Mouse (Mus musculus): Measurements from ENCODE around the gene Entpd2. TPM values are rescaled to one million over a fixed set of nuclear protein-coding genes. Genes with fewer than 3 reads are reported as not detected.
A peak's percentile ranks its signal among the peaks of the same experiment; 100 is the strongest.

The Entpd2 gene
- 10 to 100 TPM; 14.6 to 20.7 (median 16.8) TPM for total RNA-seq (2022)

- no peak for DNase-seq (ENCODE audit: low spot score in 2 of 2)
Observed at GRCm38 (mm10) chr2:25395721-25396596, at the start of gene Entpd2. Gene Entpd2, plus strand, starts transcription at chr2:25395874.

DNA sequence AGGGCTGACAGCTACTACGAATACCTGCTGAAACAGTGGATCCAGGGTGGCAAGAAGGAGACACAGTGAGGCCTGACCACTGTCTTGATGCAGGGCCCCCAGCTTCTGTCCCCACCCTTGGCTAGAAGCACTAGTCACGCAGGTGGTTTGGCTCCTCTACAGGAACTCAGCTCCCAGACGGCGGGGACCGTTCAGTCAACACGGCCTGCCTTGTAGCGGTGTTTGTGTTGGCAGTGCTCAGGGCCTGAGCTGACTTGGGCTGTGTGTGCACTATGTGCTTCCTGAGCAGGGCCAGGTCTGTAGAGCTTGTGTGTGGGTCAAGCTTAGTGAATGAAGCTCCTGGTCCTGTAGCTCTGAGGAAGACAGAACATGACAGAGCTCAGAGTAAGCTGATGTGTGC, 47.5 kb upstream of the Entpd2 start:
- no peak for DNase-seq (ENCODE audit: low spot score in 2 of 2)

DNA sequence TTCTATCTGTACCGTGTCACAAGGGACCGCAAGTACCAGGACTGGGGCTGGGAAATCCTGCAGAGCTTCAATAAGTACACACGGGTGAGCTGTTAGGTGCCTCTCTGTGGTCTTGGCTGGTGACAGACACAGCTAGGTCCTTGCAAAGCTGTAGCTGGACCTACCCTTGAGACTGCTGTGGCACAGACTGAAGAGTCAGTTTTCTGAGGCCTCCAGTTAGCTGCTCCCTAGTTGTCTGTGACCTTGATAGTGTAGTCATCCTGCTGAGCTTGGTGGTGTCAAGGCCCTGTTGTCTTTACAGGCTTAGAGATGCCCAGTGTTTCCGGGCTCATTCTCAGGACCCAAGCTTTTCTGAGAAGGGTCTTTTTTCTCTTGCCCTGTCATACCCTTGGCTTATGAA, 46.2 kb upstream of the Entpd2 start:
- no peak for DNase-seq (ENCODE audit: low spot score in 2 of 2)

- DNase-seq (ENCODE audit: low spot score in 2 of 2) = no peak
Observed at GRCm38 (mm10) chr2:25350701-25351100, 45.0 kb upstream of the Entpd2 start.

DNA sequence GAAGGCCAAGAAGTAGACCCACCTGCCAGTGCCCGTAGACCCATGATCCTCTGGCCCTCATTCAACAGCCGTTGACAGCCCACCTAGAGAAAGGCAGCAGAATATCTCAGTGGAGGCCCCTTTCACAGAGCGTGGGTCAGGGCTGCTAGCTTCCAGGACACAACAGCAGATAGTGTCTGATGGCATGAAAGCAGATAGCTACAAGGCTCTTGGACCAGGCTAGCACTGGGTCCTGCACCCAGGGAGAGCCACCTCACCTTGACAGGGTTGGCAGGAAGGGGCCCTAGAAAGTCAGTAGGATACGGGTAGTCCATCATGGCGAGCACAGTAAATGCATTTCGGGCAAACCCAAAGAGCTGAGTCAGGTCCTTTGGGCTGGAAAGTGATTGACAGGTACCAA, 41.5 kb upstream of the Entpd2 start:
- no peak for DNase-seq (ENCODE audit: low spot score in 2 of 2)

DNA sequence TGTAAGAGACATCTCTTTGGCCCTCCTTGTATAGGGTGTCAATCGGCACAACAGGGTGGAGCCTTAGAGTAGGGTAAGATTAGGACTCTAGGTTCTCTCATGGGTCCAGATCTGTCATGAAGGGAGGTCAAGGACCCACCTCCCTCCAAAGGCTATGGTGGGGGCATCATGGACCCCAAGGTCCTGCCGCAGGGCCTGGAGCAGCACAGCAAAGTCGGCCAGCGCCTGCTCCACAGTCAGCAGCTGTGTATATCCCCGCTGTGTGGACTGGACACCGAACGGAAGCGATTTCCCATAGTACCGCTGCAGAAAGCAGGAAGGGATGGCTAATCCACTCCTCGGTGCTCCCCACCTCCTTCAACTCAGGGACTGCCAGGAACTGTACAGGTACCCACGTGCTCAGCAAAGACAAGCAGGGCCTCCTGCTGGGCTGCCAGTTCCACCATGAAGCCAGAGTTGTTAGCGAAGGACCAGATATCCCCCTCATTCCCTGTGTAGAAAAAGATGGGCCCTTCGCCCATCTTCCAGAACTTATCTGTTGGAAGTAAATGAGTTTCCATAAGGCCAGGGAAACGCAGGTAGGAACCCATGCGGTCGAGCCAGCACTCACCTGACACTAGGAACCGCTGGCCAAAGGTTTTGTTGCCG, 40.1 kb upstream of the Entpd2 start:
- no peak for DNase-seq (ENCODE audit: low spot score in 2 of 2)

DNA sequence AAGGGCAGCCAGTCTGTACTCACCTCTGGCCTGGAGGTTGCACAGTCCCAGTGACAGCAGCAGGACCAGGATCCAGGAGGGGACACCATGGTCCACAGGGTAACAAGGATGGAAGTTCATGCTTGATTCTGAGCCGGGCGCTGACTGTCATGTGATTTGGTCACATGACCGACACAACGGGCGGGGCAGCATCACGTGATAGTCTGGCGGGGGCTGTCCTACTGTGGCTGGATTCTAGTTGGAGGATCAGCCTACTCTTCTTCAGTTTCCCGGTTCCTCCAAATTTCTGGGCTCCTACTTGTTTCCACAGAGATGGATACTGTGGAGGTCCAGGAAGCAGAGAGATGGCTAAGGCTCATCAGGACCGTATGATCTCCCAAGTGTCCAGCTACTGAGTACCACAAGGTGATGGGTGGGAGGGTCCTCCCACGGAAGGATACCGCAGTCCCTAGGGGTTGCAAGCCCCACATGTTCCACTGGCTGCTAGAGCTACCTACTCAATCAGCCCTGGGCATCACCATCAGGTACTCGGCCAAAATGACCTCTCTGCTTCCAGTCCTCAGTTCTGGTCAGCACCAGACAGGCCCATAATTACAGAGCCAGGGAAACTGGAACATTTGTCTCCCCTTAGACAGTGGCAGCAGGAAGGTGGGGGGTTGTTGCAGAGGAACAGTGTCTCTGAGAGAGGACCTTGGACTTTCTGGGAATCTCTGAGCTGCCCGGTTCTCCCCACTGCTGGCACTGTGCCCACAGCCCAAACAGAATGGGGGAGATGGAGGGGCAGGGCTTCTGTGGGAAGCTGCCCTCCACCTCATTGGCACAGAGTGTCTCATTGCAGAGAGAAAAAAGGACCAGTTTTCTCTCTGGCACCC, 39.2 kb upstream of the Entpd2 start, which contains the start of gene Dpp7:
Gene Dpp7 (minus strand): TSS at position 152 of the 872 bp plus-strand sequence.
- DNase-seq (ENCODE audit: low spot score in 2 of 2) = peak; percentile 84 to 86

DNA sequence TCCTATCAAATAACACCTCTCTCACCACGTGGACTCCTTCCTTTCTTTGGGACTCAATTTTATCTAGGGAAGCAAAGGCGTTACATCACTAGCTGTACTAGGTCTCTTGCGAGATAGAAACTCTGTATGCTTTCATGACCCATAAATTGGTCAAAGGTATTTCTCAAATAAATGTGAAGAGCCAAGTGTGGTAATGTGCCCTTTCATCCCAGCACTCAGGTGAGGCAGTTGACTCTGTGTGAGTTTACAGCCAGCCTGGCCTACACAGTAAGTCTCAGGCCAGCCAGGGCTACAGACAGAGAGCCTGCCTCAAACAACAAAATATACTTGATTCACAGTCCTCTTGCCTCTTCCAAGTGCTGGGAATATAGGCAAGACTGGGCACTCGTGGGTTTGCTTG, 35.8 kb upstream of the Entpd2 start:
- DNase-seq (ENCODE audit: low spot score in 2 of 2) = no peak

DNA sequence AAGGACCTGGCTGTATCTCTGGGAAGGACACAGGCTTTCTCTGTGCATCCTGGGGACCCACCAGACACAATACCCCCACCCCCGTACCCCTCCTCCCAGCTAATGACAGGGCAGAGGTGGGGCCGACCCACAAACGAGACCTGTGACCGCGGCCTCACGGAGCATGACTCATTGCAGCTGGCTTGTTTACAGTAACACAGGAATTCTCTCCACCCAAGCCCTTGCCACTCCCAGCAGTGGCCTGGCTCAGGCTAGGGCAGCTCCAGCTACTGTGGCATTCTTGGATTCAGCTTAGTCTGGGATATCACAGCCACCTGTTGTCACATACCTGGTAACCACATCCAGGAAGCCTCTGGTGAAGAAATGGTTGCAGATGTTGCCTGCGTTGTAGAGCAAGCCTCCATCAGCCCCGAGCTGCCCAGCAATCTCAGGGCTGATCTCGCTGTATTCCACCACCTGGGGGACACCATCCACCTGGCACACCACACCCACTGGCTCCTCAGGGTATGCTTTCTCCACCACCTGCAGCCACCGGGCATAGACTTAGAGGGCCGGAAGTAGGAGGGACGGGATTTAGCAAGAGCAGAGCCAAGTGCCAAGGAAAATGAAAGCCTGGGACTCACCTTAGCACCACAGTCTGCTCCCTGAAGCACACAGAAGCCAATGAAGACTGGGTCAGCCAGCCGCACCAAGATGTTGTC, 32.0 kb upstream of the Entpd2 start:
- no peak for DNase-seq (ENCODE audit: low spot score in 2 of 2)

DNA sequence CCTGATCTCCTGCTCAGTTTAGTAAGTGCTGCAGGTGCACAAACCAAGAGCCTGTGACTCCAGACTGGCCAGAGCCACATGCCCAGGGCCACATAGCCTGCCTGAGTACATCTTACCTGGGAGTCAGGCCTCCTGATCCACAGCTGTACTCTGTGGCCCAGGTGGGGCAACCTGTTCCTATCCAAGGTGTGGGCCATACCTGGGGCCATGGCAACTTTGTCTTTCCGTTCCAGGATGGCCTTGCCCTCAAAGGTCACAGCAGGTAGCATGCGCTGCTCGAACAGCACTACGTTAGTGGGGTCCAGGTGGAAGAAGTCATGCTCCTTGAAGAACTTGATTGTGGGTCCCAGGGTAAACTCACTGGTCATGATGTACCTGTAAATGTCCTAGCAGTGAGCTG, 31.4 kb upstream of the Entpd2 start:
- no peak for DNase-seq (ENCODE audit: low spot score in 2 of 2)

DNA sequence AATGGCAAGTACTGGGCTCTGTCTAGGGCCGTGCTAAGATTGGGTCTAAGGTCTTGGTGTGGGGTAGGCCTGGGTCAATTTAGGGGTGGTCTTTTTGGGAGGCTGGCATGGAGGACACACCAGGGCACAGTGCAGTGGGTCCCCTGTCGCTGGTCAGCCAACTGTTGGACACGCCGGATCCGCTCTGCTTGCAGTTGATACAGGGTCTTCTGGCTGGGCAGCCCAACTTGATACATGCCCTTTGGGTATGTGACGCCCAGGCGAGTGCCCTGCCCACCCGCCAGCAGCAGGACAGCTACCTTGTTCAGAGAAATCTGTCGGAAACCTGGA, 30.9 kb upstream of the Entpd2 start:
- no peak for DNase-seq (ENCODE audit: low spot score in 2 of 2)

- DNase-seq (ENCODE audit: low spot score in 2 of 2) = peak in 1 of 2 experiments; percentile 36
Observed at GRCm38 (mm10) chr2:25365091-25365761, 30.4 kb upstream of the Entpd2 start, which contains the start of gene Uap1l1. Gene Uap1l1, minus strand, starts transcription at chr2:25365682.

DNA sequence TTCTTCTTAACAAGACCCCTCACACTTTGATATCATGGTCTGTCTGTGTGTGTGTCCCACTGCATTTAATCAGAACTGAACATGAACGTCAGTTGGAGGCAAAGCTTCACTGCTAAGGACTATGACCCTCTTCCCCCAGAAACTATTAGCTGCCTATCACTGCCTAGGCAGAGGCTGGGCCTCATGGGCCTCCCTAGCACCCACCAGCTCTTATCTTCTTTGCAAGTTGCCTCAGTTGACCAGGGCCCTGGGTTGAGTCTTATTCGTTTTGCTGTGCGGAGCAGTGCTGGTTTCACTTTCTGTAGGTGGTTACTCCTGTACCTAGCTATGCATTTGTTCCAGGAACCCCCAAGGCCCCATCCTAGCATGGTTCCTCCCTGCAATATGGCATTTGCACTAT, 25.7 kb upstream of the Entpd2 start:
- no peak for DNase-seq (ENCODE audit: low spot score in 2 of 2)

DNA sequence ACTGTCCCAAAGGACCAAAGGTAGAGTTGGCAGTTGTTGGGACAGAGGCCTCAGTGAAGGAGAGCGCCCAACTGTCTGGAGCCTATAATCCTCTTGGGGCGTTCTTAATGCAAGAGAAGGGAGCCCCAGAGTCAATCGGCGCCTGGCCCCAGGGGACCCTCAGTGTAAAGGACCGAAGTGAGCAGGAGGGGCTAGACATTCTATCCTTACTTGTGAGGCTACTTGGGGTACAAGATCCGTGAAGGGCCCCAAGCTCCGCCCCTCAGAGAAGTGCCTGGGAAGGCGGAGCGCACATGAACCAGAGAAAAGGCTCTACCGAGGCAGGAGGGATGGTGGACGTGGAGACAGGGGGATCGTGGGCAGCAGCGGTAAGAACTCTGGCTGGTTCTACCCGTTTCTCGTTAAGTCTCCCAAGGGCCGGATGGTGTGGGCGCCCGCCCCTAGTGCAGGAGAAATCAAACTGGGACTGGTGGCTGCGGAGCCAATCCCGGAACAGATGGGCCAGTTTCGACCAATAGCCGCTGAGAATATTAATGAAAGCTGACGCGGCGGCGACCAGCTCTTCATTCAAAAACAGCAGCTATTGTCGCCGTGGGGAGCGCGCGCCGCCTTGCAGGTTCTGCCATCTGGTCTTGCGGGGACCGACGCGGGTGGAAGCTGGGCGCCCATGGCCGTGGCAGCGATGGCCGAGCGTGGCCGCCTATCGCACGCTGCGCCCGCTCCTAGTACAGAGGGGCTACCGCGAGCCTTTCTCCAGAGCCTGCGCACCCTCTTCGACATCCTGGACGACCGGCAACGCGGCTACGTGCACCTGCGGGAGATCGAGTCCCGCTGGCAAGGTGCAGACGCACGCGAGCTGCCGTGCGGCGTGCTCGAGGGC, 23.7 kb upstream of the Entpd2 start, which contains the start of gene Sapcd2:
Gene Sapcd2 (plus strand): TSS at position 558 of the 880 bp plus-strand sequence.
- DNase-seq (ENCODE audit: low spot score in 2 of 2) = peak; percentile 84 to 86

- no peak for DNase-seq (ENCODE audit: low spot score in 2 of 2)
Observed at GRCm38 (mm10) chr2:25372644-25373391, 22.9 kb upstream of the Entpd2 start.

DNA sequence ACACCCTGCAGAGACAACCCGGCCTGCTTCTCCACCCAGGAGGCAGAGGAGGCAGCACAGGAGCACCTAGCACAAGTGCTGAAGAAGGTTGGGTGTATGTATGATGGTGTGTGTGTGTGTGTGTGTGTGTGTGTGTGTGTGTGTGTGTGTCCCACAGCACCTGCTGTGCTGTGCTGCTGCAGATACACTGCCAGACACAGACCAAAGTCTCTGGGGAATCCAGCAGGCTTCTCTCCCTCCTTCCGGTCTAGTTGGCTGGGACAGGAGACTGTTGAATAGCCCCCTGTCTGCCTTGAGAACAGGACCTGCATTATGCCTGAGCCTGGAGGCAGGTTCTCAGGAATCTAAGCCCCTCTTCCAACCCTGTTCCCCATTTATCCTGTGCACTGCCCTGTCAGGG, 22.2 kb upstream of the Entpd2 start:
- no peak for DNase-seq (ENCODE audit: low spot score in 2 of 2)

DNA sequence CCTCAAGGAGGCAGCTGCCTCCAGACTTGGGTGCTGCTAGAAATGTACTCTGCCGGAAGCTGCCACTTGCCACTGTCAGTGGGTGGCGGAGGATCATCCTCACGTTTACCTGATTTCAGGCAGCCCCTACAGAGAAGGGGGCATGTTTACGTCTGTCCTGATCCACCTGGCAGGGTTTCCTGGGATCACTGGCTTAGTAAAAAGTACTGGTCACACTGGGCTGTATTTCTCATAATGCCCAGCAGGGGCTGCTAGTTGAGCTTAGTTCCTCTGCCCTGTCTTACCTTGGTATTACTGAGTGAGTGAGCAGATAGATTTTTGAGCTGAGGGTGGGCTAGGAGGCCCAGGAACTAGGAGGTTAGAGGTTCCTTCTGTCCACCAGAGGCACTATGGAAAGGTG, 19.1 kb upstream of the Entpd2 start:
- peak in 1 of 2 experiments; percentile 72 for DNase-seq (ENCODE audit: low spot score in 2 of 2)

DNA sequence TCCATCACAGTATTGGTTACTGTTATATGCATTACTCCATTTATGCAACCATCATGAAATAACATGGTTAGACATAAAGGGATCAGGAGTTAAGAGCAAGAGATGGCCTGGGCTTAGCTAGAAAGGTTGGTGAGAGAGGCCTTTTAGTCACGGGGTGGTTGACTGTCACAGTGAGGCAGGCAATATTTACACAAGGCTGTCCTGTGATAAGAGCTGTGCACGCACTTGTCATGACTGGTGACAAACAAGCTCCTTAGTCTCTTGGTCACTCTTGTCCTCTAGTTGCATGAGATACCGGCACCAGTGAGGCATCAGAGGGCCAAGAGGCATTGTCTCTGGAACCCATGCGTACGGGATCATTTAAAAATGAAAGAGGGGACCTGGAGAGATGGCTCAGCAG, 11.2 kb upstream of the Entpd2 start:
- DNase-seq (ENCODE audit: low spot score in 2 of 2) = no peak

DNA sequence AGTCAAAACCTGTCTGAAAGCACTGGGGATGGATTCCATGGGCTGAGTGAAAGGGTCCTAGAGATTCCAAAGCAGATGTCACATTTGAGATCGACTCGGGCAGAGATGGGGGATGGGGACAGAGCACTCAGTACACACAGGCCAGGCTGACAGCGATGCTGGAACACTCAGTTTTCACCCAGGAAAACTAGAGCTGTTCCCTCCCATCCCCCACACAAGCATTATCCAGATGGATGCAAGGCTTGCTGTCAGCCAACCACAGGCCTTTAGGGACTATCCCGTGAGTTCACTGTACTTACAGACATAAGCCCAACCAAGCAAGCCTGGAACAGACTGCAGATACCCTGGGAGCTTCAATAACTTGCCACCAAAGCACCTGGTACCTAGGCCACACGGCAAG, 4.4 kb upstream of the Entpd2 start:
- DNase-seq (ENCODE audit: low spot score in 2 of 2) = no peak
